Mouse (Mus musculus): ENCODE results near the gene Pank3. TPM values are rescaled to one million over a fixed set of nuclear protein-coding genes. Genes with fewer than 3 reads are reported as not detected.
"Not testable (repeated sequence)": the region's sequence is repeated elsewhere in the genome, so short reads cannot be mapped to it uniquely, and the experiment has no call there.

Gene Pank3
- total and polyA plus RNA-seq, 3 experiments: 4.8 to 21.8 (median 19.4) TPM

DNA sequence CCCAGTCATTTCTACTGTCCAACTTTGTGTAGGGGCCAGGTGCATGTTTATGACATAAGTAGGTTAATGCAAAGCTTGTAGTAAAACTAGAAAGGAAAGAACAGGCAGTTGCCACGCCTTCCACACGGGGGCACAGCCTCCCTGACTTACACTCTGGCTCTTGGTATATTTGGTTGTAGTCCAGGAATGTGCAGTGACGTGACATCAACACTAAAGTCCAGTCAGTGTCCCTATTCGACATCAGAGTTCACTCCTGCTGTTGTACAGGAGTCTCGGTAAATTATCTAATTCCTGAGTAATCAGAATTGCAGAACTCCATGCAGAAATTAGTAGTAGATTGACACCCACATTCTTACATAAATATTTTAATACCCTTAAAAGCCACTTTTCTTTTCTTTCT lies 13.8 kb downstream of the Pank3 start:
- no peak overlapping the region for H3K27ac ChIP-seq
- H3K9ac ChIP-seq (ENCODE audit: low read depth, low read length): no peak overlapping the region
- DNase-seq: no peak
- H3K4me1 ChIP-seq (ENCODE audit: control insufficient read depth, insufficient read depth, low read length): no peaks in the 10 kb centered on the region
- WGBS: 64% methylated on average over 5 of the region's 5 CpGs
- H3K27me3 ChIP-seq (ENCODE audit: control insufficient read depth, insufficient read depth, low read length): no peaks in the 10 kb centered on the region
- TF ChIP-seq CTCF (IDR thresholded peaks at IDR 0.05) (peak; percentile 45), EP300 (IDR thresholded peaks at IDR 0.05; ENCODE audit: insufficient read depth, low read depth, low read length) (no peak)
- no peak overlapping the region for H3K4me3 ChIP-seq
- peaks cover 7% of the 10 kb centered on the region for H3K36me3 ChIP-seq (ENCODE audit: control insufficient read depth, insufficient read depth, low read length)
- H3K79me2 ChIP-seq (replicated peaks; ENCODE audit: control insufficient read depth, insufficient read depth, low read length): peaks cover 2% of the 10 kb centered on the region; the same call in 1 of the 2 replicates
- intact Hi-C loops (cut with DNase I): no loop called here

DNA sequence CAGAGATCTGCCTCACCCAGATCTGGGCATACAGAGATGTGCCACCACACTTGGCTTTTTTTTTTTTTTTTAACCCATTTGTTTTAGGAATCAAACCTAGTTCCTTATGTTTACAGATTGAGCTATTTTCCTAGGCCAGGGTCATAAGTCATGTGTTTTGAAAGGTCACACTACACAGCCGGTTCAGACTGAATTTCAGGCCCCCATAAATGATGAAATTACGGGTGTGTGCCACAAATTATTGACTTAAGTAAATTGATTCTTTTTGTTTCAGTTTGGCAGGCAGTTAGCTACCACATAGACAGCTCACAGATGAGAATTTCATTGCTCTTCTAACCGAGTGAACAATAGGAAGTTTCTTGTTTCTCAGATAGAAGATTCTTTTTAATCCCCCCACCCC lies 14.7 kb downstream of the Pank3 start:
- Histone ChIP-seq H3K4me3 (no peak overlapping the region), H3K27me3 (ENCODE audit: control insufficient read depth, insufficient read depth, low read length) (no peaks in the 10 kb centered on the region), H3K79me2 (replicated peaks; ENCODE audit: control insufficient read depth, insufficient read depth, low read length) (peaks cover 2% of the 10 kb centered on the region; the same call in 1 of the 2 replicates), H3K36me3 (ENCODE audit: control insufficient read depth, insufficient read depth, low read length) (peaks cover 2% of the 10 kb centered on the region), H3K9ac (ENCODE audit: low read depth, low read length) (no peak overlapping the region), H3K27ac (no peak overlapping the region), H3K4me1 (ENCODE audit: control insufficient read depth, insufficient read depth, low read length) (no peaks in the 10 kb centered on the region)
- intact Hi-C loops (cut with DNase I): no loop called here
- 95% methylated on average over 3 of the region's 3 CpGs for WGBS
- TF ChIP-seq CTCF (IDR thresholded peaks at IDR 0.05) (no peak), EP300 (IDR thresholded peaks at IDR 0.05; ENCODE audit: insufficient read depth, low read depth, low read length) (no peak), POLR2A (IDR thresholded peaks at IDR 0.05; ENCODE audit: insufficient read depth, low read depth, low read length) (no peak)
- no peak for DNase-seq

DNA sequence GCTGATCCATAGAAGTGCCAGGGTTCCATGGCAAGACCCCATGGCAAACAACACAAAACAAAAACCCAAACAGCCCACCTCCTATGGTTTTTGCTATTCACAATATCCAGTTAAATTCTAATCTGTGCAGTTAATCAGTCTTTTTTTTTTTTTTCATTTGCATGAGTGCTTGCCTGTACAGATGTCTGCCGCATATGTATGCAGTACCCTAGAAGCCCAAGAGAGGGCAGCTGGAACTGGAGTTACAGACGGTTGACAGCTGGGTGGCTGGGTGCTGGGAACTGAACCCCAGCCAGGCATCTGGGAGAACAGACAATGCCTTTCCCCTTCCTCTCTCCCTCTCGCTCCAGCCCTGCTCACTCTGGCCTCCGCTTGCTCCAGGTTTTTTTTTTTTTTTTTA lies 15.3 kb downstream of the Pank3 start:
- intact Hi-C loops (cut with DNase I): no loop called here
- peaks cover 2% of the 10 kb centered on the region; the same call in 1 of the 2 replicates for H3K79me2 ChIP-seq (replicated peaks; ENCODE audit: control insufficient read depth, insufficient read depth, low read length)
- no peaks in the 10 kb centered on the region for H3K27me3 ChIP-seq (ENCODE audit: control insufficient read depth, insufficient read depth, low read length)
- TF ChIP-seq CTCF (IDR thresholded peaks at IDR 0.05): 0 out of 2 replicates have a peak, but pooled peaks have one; percentile 6
- no peak for TF ChIP-seq POLR2A (IDR thresholded peaks at IDR 0.05; ENCODE audit: insufficient read depth, low read depth, low read length)
- no peaks in the 10 kb centered on the region for H3K4me1 ChIP-seq (ENCODE audit: control insufficient read depth, insufficient read depth, low read length)
- H3K4me3 ChIP-seq: no peak overlapping the region
- H3K36me3 ChIP-seq (ENCODE audit: control insufficient read depth, insufficient read depth, low read length): peaks cover 2% of the 10 kb centered on the region
- no peak overlapping the region for H3K27ac ChIP-seq
- no peak overlapping the region for H3K9ac ChIP-seq (ENCODE audit: low read depth, low read length)
- WGBS: 94% methylated on average over 4 of the region's 4 CpGs
- no peak for DNase-seq

DNA sequence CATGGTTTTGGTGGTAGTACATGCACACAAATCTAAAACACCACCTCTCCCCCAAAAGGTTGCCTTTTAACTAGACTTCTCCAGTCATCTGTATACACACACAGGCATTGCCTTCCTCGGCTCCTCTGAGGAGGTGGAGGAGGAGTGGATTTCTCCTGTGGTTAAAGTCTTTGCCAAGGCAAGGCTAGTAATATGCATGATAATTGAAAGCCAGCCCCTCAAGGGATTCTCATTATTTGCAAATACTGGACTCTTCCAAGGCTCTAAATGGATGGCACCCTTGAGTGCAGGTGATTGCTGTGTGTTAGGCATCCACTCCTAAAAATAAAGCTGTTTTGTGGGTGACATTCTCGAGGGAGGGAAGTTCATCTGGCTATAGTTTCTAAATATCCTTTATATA lies 19.2 kb downstream of the Pank3 start:
- peaks cover 2% of the 10 kb centered on the region for H3K36me3 ChIP-seq (ENCODE audit: control insufficient read depth, insufficient read depth, low read length)
- no peak for TF ChIP-seq EP300 (IDR thresholded peaks at IDR 0.05; ENCODE audit: insufficient read depth, low read depth, low read length)
- no peak for TF ChIP-seq CTCF (IDR thresholded peaks at IDR 0.05)
- no peak for TF ChIP-seq POLR2A (IDR thresholded peaks at IDR 0.05; ENCODE audit: insufficient read depth, low read depth, low read length)
- intact Hi-C loops (cut with DNase I): no loop called here
- no peak overlapping the region for H3K27ac ChIP-seq
- no peaks in the 10 kb centered on the region for H3K79me2 ChIP-seq (replicated peaks; ENCODE audit: control insufficient read depth, insufficient read depth, low read length)
- no peaks in the 10 kb centered on the region for H3K27me3 ChIP-seq (ENCODE audit: control insufficient read depth, insufficient read depth, low read length)
- WGBS: 76% methylated on average over 2 of the region's 2 CpGs
- no peak for DNase-seq
- no peak overlapping the region for H3K4me3 ChIP-seq
- no peaks in the 10 kb centered on the region for H3K4me1 ChIP-seq (ENCODE audit: control insufficient read depth, insufficient read depth, low read length)
- no peak overlapping the region for H3K9ac ChIP-seq (ENCODE audit: low read depth, low read length)

DNA sequence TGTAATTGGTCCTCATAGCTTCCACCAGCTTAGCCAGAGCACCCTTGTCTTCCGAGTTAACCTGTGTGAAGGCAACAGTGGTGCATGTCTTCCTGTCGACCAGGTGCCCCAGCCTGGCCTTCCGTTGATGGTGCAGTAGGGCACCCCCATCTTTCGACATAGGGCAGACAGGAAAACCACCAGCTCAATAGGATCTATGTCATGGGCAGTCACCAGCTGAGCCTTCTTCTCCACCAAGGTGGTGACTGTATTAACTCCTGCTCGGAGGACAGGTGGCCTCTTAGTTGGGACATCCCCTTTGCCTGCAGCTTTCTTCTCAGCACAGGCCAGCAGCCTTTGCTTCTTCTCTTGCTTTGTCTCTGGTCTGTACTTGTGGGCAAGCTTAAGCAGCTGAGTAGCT lies 23.5 kb downstream of the Pank3 start:
- H3K9ac ChIP-seq (ENCODE audit: low read depth, low read length); DNase-seq; H3K36me3 ChIP-seq (ENCODE audit: control insufficient read depth, insufficient read depth, low read length); H3K27ac ChIP-seq; H3K27me3 ChIP-seq (ENCODE audit: control insufficient read depth, insufficient read depth, low read length); H3K4me3 ChIP-seq; H3K4me1 ChIP-seq (ENCODE audit: control insufficient read depth, insufficient read depth, low read length); intact Hi-C loops (cut with DNase I); H3K79me2 ChIP-seq (replicated peaks; ENCODE audit: control insufficient read depth, insufficient read depth, low read length): not testable (repeated sequence)
- 77% methylated on average over 5 of the region's 5 CpGs for WGBS

DNA sequence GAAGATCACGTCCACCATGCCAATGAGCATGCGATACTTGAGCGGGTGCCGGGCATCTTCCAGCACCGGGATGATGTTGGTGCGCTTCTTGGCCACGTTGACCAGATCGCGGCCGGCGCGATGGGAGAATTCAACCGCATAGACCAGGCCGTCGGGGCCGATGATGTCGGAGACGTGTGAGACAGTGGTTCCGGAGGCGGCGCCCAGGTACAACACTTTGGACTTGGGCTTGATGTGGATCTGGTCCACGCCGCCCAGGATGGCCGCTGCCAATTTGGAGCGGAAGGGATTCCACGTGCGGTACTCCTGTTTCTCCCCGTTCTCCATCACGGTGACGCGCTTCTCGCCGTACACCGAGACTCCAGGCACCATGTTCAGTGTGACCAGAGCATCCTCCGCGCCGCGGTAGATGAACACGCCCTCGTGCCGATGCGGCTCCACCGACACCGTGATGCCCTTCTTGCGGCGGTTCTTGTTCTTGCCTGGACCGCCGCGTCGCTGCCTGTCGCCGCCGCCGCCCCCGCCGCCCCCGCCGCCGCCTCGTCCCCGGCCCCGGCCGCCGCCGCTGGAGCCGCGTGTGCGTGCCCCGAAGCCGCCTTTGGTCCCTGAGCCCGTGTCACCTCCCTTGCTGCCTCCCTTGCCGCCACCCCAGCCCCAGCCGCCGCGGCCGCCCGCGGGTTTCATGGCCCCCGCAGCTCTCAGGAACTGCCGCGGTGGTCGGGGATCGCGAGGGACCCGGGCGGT lies 28.6 kb downstream of the Pank3 start:
- peaks cover 12% of the 10 kb centered on the region for H3K27me3 ChIP-seq (ENCODE audit: control insufficient read depth, insufficient read depth, low read length)
- no peak for TF ChIP-seq EP300 (IDR thresholded peaks at IDR 0.05; ENCODE audit: insufficient read depth, low read depth, low read length)
- no peak for TF ChIP-seq POLR2A (IDR thresholded peaks at IDR 0.05; ENCODE audit: insufficient read depth, low read depth, low read length)
- no peak for TF ChIP-seq CTCF (IDR thresholded peaks at IDR 0.05)
- no peak overlapping the region for H3K27ac ChIP-seq
- H3K36me3 ChIP-seq (ENCODE audit: control insufficient read depth, insufficient read depth, low read length): no peaks in the 10 kb centered on the region
- 7% methylated on average over 68 of the region's 86 CpGs for WGBS
- H3K4me3 ChIP-seq: no peak overlapping the region
- no peaks in the 10 kb centered on the region for H3K4me1 ChIP-seq (ENCODE audit: control insufficient read depth, insufficient read depth, low read length)
- intact Hi-C loops (cut with DNase I): no loop called here
- DNase-seq: no peak
- no peak overlapping the region for H3K9ac ChIP-seq (ENCODE audit: low read depth, low read length)
- H3K79me2 ChIP-seq (replicated peaks; ENCODE audit: control insufficient read depth, insufficient read depth, low read length): no peaks in the 10 kb centered on the region
